Mouse (Mus musculus) limb, embryonic 10.5 days (tissue): ENCODE data around the gene Timd2. TPM values are rescaled to one million over a fixed set of nuclear protein-coding genes. Genes with fewer than 3 reads are reported as not detected.
"Not testable (repeated sequence)": the region's sequence is repeated elsewhere in the genome, so short reads cannot be mapped to it uniquely, and the experiment has no call there.

Experiments used
- DNase-seq: peaks from one replicate; pipeline ENCODE4 v3.0.0-alpha.2; 2017; ENCODE audit warnings: low spot score
- H3K27ac ChIP-seq: fragments of 300-500 bp; sonication (generic); 2 replicates; pipeline ENCODE4 v1.5.1; 2016; ENCODE audit warnings: mild to moderate bottlenecking
- H3K27me3 ChIP-seq: fragments of 300-500 bp; sonication (generic); 2 replicates; pipeline ENCODE4 v1.6.1; 2016; ENCODE audit warnings: low read depth, mild to moderate bottlenecking; ENCODE audit not compliant: poor library complexity, severe bottlenecking
- H3K36me3 ChIP-seq: fragments of 300-500 bp; sonication (generic); 2 replicates; pipeline ENCODE4 v1.6.1; 2016; ENCODE audit warnings: mild to moderate bottlenecking, moderate library complexity
- H3K4me1 ChIP-seq: fragments of 300-500 bp; sonication (generic); 2 replicates; pipeline ENCODE4 v1.6.1; 2016
- H3K4me3 ChIP-seq: fragments of 300-500 bp; sonication (generic); 2 replicates; pipeline ENCODE4 v1.5.1; 2016; ENCODE audit warnings: mild to moderate bottlenecking, moderate library complexity
- H3K9me3 ChIP-seq: fragments of 300-500 bp; sonication (generic); replicated peaks from 2 replicates; pipeline ENCODE4 v1.6.1; 2016; ENCODE audit warnings: mild to moderate bottlenecking
- WGBS: fragments of 180-500 bp; shearing (Covaris S2); methylation state at CpG from one replicate; pipeline ENCODE4 v1.1.7; 2016; 5-methylcytosine and 5-hydroxymethylcytosine counted together
- polyA plus RNA-seq: library from polyadenylated mRNA; unstranded; fragments of >200 nt; fragmentation: Nextera tagmentation; extraction: Ambion mirVana; gene quantifications from 2 replicates; pipeline ENCODE4 v1.2.1, GENCODE M21; 2016

Timd2 gene
- polyA plus RNA-seq, 1 experiment from 2014 or later = not detected

- DNase-seq = no peak
- Histone ChIP-seq H3K9me3 (no peaks in the 10 kb centered on the region), H3K36me3 (no peaks in the 10 kb centered on the region), H3K27me3 (no peaks in the 10 kb centered on the region), H3K4me1 (no peaks in the 10 kb centered on the region), H3K4me3 (no peak overlapping the region), H3K27ac (no peak overlapping the region)
- 86% methylated on average over 6 of the region's 6 CpGs for WGBS
Measured at GRCm38 (mm10) chr11:46698278-46698655, 8.6 kb downstream of the Timd2 start.

DNA sequence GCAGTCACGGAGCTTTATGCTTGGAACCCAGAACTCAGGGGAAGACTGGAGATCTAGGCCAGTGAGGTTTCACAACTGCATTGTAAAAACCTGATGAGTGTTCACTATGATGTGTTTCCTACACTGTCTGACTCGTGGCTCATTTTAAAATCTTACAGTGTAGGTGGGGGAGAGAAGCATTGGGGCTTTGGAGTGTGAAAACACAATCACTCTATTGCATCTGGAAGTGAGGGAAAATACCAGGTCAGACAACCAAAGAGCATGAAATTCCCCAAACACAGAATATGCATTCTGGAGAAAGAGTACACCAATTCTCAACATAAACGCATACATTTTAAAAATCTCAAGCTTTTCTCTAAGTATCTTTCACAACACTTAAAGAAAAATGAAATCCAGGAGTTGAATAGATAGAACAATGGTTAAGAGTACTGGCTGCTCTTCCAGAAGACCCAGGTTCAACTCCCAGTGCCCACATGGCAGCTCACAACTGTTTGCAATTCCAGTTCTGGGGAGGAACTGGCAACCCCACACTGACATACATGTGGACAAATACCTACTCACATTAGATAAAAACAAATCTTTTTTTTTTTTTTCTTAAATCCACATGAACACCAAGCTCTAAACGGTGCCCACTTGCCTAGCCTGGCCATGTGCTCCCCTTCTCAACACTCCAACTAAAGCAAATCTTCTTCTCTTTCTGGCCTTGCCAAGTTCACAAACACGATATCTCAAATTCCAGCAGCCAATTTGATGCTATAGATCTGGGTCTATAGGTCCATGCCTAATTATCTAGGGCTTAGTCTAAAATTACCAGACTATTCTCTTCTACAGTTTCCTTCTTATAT is 9.2 kb downstream of the Timd2 start:
- 88% methylated on average over 5 of the region's 5 CpGs for WGBS

DNA sequence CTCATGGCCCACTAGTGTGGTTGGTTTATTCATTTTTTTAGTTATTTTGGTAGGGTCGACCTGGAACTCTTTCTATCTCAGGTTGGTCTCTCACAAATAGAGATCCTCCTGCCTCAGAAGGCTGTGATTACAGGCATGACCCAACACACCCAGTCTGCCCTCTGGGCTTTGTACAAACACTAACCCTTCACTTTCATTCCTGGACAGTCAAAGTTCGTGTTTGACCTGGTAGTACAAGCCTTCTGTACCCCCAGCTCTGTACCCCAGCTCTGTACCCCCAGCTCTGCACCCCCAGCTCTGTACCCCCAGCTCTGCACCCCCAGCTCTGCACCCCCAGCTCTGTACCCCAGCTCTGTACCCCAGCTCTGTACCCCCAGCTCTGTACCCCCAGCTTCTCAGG is 11.0 kb downstream of the Timd2 start:
- not testable (repeated sequence) for H3K4me1 ChIP-seq, H3K27me3 ChIP-seq, H3K27ac ChIP-seq, H3K4me3 ChIP-seq, H3K36me3 ChIP-seq, H3K9me3 ChIP-seq, DNase-seq
- WGBS = 75% methylated on average over 2 of the region's 2 CpGs

More for the DNA sequence above, 9.2 kb downstream of the Timd2 start:
- H3K36me3 ChIP-seq = no peaks in the 10 kb centered on the region
- no peak overlapping the region for H3K27ac ChIP-seq
- no peaks in the 10 kb centered on the region for H3K27me3 ChIP-seq
- H3K4me1 ChIP-seq = no peaks in the 10 kb centered on the region
- no peak for DNase-seq
- H3K4me3 ChIP-seq = no peak overlapping the region
- no peaks in the 10 kb centered on the region for H3K9me3 ChIP-seq

DNA sequence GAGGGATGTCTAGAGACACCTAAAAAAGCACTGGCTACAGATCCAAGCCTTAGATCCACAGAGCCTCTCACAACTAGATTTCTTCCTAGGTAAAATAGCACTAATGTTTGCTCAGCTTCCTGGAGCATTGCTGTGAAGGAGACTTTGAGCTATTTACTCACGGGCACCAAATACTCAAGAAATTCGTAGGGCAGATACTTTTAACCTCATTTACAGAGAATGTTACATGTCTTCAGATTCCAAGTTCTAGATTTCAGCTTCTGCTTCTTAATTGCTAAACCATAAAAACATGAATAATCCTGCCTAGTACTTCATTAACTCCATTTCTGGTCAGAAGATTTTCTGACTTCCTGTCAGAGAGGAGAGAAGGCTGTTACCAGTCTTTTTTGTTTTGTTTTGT is 16.7 kb downstream of the Timd2 start:
- DNase-seq = no peak
- WGBS = 92% methylated on average over 2 of the region's 2 CpGs

DNA sequence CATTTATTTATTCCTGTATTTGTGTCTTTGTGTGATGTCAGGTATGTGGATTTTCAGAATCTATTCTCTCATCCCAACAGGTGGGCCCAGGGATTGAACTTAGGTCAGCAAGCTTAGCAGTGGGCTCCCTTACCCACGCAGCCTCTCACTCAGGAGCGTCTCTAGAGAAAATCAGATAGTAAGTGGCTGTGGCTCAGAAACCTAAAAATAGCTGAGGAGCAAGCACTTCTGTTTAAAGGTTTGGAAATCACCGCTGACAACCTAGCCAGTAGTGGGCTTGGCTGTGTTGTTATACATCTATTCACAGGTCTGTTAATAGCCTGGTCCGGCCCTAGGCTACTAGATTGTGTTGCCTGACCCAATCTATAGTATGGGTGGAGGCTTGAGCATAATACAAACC is 23.1 kb downstream of the Timd2 start:
- DNase-seq = no peak
- Histone ChIP-seq H3K36me3 (no peaks in the 10 kb centered on the region), H3K4me3 (no peak overlapping the region), H3K27me3 (no peaks in the 10 kb centered on the region), H3K9me3 (no peaks in the 10 kb centered on the region), H3K4me1 (peaks cover 12% of the 10 kb centered on the region; the same call in 1 of the 2 replicates), H3K27ac (no peak overlapping the region)
- WGBS = 72% methylated on average over 4 of the region's 4 CpGs

More for the DNA sequence above, 16.7 kb downstream of the Timd2 start:
- no peak overlapping the region for H3K27ac ChIP-seq
- H3K4me1 ChIP-seq = peaks cover 3% of the 10 kb centered on the region; the same call in 1 of the 2 replicates
- no peak overlapping the region for H3K4me3 ChIP-seq
- no peaks in the 10 kb centered on the region for H3K36me3 ChIP-seq
- H3K9me3 ChIP-seq = no peaks in the 10 kb centered on the region
- H3K27me3 ChIP-seq = no peaks in the 10 kb centered on the region

DNA sequence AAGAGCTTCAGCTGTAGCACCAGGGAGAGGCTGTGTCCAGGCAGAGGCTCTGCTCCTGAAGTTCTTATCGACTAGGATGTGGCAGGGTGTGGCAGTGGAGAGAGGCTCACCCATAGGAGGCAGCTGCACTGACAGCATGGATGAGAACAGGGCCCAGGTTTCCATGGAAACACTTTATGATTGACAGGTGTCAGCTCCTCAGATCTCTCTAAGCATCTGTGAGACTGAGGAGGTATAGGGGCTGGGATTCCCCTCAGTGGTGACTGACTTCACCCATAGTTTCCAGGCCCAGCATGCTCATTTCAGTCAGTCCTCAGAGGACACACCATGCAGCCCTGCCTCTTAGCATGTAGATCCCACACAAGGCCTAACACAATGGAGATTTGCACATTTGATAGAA is 24.0 kb downstream of the Timd2 start:
- DNase-seq = no peak
- no peaks in the 10 kb centered on the region for H3K27me3 ChIP-seq
- 88% methylated on average over 1 of the region's 1 CpGs for WGBS

DNA sequence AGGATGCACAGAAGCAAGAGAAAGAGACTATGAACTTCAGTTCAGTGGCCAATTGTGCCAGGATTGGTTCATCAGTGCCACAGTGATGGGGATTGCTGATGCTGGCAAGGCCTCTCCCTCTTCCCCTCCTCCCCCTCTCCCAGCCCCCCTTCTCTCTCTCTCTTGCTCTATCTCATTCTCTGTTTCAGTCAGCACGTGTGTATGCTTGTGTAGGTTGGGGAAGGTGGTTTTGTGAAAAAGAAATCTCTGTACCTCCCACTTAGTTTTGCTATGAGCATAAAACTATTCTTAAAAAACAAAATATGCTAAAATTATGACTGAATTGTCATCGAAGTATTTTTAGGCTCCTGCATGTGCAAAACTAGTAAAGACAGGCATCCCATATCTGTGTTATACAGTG is 38.9 kb downstream of the Timd2 start:
- Histone ChIP-seq H3K4me1 (no peaks in the 10 kb centered on the region), H3K36me3 (no peaks in the 10 kb centered on the region), H3K27ac (no peak overlapping the region), H3K27me3 (no peaks in the 10 kb centered on the region), H3K9me3 (no peaks in the 10 kb centered on the region), H3K4me3 (no peak overlapping the region)
- DNase-seq = no peak
- 84% methylated on average over 2 of the region's 2 CpGs for WGBS

More for the DNA sequence above, 24.0 kb downstream of the Timd2 start:
- no peaks in the 10 kb centered on the region for H3K36me3 ChIP-seq
- H3K4me3 ChIP-seq = no peak overlapping the region
- H3K4me1 ChIP-seq = peaks cover 12% of the 10 kb centered on the region; the same call in 1 of the 2 replicates
- no peak overlapping the region for H3K27ac ChIP-seq
- H3K9me3 ChIP-seq = no peaks in the 10 kb centered on the region

DNA sequence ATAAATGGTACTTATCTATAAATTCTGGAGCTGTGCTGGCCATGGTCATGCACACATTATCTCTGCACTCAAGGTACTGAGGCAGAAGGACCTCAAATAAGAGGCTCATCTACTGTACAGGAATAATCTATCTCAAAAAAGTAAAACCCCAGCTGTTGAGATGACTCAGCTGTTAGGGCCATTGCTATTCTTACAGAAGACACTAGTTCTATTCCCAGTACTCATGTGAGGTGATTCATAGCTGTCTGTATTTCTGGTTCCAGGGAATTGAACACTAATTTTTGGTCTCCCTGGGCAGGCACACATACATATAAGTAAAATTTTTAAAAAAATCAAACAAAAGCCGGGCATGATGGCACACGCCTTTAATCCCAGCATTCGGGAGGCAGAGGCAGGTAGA is 39.8 kb downstream of the Timd2 start:
- no peaks in the 10 kb centered on the region for H3K9me3 ChIP-seq
- DNase-seq = no peak
- no peak overlapping the region for H3K4me3 ChIP-seq
- H3K27me3 ChIP-seq = no peaks in the 10 kb centered on the region
- no peak overlapping the region for H3K27ac ChIP-seq
- H3K4me1 ChIP-seq = no peaks in the 10 kb centered on the region
- no peaks in the 10 kb centered on the region for H3K36me3 ChIP-seq
- 91% methylated on average over 3 of the region's 3 CpGs for WGBS

DNA sequence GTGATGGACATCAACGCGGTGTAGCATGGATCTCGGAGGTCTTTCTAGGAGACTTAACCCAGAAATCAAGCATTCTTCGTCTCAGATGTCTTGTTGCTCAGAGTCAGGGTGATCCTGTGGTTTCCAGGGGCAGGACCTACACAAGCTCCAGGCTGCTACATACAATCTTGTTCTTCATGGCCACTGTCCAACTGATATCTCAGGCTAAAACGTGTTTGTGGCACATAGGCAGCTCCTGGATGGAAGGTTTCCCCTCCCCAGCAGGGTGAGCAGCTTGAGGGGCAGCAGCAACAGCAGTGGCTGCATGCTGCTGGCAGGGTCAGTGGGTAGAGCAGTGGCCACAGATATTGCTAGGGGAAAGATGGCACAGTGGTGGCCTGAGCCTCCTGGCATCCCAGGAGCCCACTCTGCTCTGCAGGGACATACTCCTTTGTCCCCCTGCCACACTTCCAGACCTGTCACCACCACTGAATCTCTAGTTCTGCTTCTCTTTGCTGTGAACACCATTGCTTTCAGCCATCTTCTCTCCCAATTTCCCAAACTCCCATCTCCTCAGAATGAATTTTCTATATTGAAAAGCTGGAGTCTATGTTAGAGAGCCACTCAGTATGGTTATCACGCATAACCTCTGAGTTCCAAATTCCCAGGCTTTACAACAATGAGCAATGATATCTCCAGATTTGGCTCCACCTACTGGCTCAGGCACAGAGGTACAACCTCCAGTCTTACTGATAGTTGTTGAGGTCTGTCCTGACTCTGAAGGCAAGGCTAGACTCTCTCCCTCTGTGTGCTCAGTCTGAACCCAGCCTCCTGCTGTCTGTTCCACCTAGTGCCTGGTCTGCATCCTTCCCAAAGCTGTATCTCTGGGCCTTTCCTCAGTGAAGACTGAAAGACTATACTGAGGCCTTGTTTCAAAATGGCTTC is 41.0 kb downstream of the Timd2 start:
- Histone ChIP-seq H3K4me3 (no peak overlapping the region), H3K27ac (no peak overlapping the region), H3K36me3 (no peaks in the 10 kb centered on the region), H3K27me3 (no peaks in the 10 kb centered on the region), H3K9me3 (no peaks in the 10 kb centered on the region), H3K4me1 (no peaks in the 10 kb centered on the region)
- peak; percentile 49 for DNase-seq
- 69% methylated on average over 6 of the region's 6 CpGs for WGBS

- no peak overlapping the region for H3K27ac ChIP-seq
- 79% methylated on average over 4 of the region's 4 CpGs for WGBS
- no peak overlapping the region for H3K4me3 ChIP-seq
- DNase-seq = no peak
- H3K9me3 ChIP-seq = no peaks in the 10 kb centered on the region
- no peaks in the 10 kb centered on the region for H3K27me3 ChIP-seq
- no peaks in the 10 kb centered on the region for H3K4me1 ChIP-seq
- no peaks in the 10 kb centered on the region for H3K36me3 ChIP-seq
Measured at GRCm38 (mm10) chr11:46663215-46663614, 43.6 kb downstream of the Timd2 start.

DNA sequence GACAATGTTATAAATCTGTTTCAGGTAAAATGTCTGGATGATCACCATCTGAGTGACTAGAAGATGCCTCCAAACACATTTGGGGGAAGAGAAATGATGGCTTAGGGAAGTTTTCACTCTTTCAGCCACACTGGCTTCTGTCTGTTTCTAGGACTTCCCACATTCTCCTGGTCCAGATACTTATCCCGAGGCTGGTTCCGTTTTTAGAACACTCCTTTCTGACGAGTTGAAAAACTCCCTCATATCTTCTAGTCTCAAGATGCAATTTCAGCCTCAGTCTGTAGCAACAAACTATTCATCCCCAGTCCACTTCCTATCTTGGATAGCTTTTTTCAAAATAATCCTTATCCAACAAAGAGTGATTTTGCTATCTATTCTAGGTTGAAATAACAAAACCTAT is 54.4 kb downstream of the Timd2 start:
- H3K9me3 ChIP-seq = no peaks in the 10 kb centered on the region
- DNase-seq = no peak
- no peaks in the 10 kb centered on the region for H3K27me3 ChIP-seq
- no peak overlapping the region for H3K4me3 ChIP-seq
- WGBS = 91% methylated on average over 3 of the region's 3 CpGs
- no peaks in the 10 kb centered on the region for H3K36me3 ChIP-seq
- H3K27ac ChIP-seq = no peak overlapping the region
- no peaks in the 10 kb centered on the region for H3K4me1 ChIP-seq

DNA sequence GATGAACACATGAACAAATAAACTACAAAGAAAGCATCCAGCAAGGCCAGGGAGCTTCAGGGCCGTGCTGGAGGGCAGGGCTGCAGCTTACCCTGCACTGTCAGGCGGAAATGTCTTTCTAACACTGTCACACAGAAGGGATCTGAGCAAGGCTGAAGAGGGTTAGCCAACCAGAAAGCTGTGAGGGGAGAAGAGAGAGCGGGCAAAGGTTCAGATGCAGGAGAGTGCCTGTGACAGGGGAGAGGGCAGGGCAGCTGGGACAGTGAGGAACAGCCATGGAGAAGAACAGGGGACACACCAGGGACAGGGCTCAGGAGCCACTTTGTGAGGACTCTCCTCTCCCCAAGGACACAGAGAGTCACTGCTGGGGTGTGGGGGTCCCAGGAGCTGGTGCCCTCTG is 57.2 kb downstream of the Timd2 start:
- H3K27me3 ChIP-seq, H3K4me1 ChIP-seq, H3K27ac ChIP-seq, DNase-seq, H3K4me3 ChIP-seq, H3K36me3 ChIP-seq, H3K9me3 ChIP-seq: not testable (repeated sequence)
- 65% methylated on average over 3 of the region's 3 CpGs for WGBS

GRCm38 (mm10) chr11:46644824-46645223 is 62.0 kb downstream of the Timd2 start:
- no peaks in the 10 kb centered on the region for H3K36me3 ChIP-seq
- H3K9me3 ChIP-seq = no peaks in the 10 kb centered on the region
- WGBS = 85% methylated on average over 1 of the region's 1 CpGs
- H3K4me1 ChIP-seq = no peaks in the 10 kb centered on the region
- no peaks in the 10 kb centered on the region for H3K27me3 ChIP-seq
- H3K27ac ChIP-seq = no peak overlapping the region
- H3K4me3 ChIP-seq = no peak overlapping the region
- no peak for DNase-seq
